Comparison of ENCODE assay signal across 11 mouse cellular contexts in genomic region chr4:77259972-77260290, GRCm38 (mm10).
"Had no signal": no experiment of that assay in that cellular context is flagged by ENCODE, and none has a peak within 500 bp of the region (broad histone marks: within the 10 kb centered on the region; RNA-seq: fewer than 3 reads in every experiment).

No protein-coding gene starts in this region.

- DNase-seq: liver, embryonic 13.5 days; lung, adult 2 months; lung, postnatal 14 days; lung, postnatal 4 days; right cerebral cortex, postnatal 25 days; spleen, adult 18-20 months; thymus, adult 2 months; thymus, postnatal 14 days; thymus, postnatal 4 days had no signal

- H3K9ac ChIP-seq: liver, embryonic 13.5 days; neural tube, embryonic 12.5 days had no signal

- H3K4me3 ChIP-seq: liver, embryonic 13.5 days; neural tube, embryonic 12.5 days had no signal

- H3K9me3 ChIP-seq: liver, embryonic 13.5 days; neural tube, embryonic 12.5 days had no signal

- H3K4me1 ChIP-seq: liver, embryonic 13.5 days; neural tube, embryonic 12.5 days had no signal

- H3K36me3 ChIP-seq: liver, embryonic 13.5 days; neural tube, embryonic 12.5 days had no signal

- H3K27me3 ChIP-seq: liver, embryonic 13.5 days; neural tube, embryonic 12.5 days had no signal

- H3K4me2 ChIP-seq: liver, embryonic 13.5 days; midbrain, embryonic 11.5 days; neural tube, embryonic 12.5 days had no signal

- H3K27ac ChIP-seq: liver, embryonic 13.5 days; neural tube, embryonic 12.5 days had no signal
